Mouse (Mus musculus) heart, postnatal 25 days (tissue): ENCODE measurements around the gene Slc39a11. TPM values are rescaled to one million over a fixed set of nuclear protein-coding genes. Genes with fewer than 3 reads are reported as not detected.
A peak's percentile ranks its signal among the peaks of the same experiment; 100 is the strongest.

Experiments
- DNase-seq: peaks from one replicate; pipeline ENCODE4 v3.0.0; 2022; ENCODE audit warnings: low spot score
- intact Hi-C: fragments of 180-260 bp; cut with DNase I; formaldehyde crosslinking; loops from one replicate; pipeline ENCODE4 v1.15.1; 2025
- total RNA-seq, 2 experiments: library from RNA; stranded (reverse); gene quantifications; 2 replicates each; pipeline ENCODE4 v1.2.3; 2021

Slc39a11 gene
- total RNA-seq, 2 experiments from 2014 or later, result 2.7 to 3.8 TPM

- DNase-seq, result no peak
- intact Hi-C loops, result no loop called here
Observed at GRCm38 (mm10) chr11:113333535-113333934, 316.3 kb downstream of the Slc39a11 start.

- DNase-seq, result no peak
- intact Hi-C loops, result no loop called here
Observed at GRCm38 (mm10) chr11:113330061-113330591, 319.8 kb downstream of the Slc39a11 start.

DNA sequence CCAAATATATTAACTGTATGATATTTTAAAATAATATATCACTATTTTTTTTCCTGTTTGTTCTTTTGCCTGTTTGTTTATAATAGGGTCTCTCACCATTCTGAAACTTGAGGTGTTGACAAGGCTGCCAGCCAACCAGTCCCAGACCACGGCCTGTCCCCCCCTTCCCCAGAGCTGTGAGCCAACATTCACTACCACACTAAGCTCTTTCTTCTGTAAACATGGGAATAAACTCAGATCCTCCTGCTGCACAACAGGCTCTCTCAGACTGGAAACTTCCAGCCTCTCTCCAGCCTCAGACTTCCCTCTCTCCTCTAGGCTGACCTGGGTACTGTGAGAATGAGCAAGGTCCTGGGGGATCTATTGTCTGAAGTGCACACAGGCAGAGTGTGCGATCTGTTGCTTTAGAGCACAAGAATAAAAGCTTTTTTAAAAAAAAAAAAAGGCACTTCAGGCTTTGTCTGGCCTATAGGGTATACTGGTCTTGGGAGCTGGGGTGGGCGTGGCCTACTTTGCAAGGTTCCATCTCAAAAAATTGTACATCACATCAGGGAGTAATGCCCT is 322.3 kb downstream of the Slc39a11 start:
- intact Hi-C loops, result no loop called here
- no peak for DNase-seq

DNA sequence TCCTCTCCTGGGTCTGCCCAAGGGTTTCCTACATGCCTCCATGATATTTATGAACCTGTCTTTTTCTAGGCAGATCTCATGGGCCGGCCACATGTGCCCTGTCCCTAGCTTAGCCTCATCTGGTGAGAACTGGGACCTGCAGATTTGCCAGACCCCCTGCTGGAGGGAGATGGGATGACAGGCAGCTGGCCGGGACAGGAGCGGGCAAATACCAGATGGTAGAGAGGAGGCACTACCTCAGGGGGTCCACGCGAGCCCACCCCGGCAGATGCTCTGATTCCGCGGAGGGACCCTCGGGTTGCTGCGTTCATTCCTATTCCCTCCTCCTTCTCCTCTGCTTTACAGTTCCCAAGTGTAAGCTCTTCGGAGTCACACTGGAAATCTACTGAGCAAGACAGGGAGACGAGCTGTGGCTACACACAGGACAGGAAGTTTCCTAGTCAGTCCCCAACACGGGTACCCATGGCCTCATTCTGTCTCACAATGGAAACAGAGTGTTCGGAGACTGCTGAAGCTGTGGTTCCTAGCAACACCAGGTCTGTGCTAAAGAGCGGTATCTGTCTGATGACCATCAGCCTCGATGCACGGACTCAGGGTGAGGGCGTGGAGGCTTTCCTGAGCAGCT is 323.4 kb downstream of the Slc39a11 start:
- intact Hi-C loops, result no loop called here
- peak; percentile 5 for DNase-seq

- intact Hi-C loops, result no loop called here
- no peak for DNase-seq
Observed at GRCm38 (mm10) chr11:113321601-113322000, 328.3 kb downstream of the Slc39a11 start.

DNA sequence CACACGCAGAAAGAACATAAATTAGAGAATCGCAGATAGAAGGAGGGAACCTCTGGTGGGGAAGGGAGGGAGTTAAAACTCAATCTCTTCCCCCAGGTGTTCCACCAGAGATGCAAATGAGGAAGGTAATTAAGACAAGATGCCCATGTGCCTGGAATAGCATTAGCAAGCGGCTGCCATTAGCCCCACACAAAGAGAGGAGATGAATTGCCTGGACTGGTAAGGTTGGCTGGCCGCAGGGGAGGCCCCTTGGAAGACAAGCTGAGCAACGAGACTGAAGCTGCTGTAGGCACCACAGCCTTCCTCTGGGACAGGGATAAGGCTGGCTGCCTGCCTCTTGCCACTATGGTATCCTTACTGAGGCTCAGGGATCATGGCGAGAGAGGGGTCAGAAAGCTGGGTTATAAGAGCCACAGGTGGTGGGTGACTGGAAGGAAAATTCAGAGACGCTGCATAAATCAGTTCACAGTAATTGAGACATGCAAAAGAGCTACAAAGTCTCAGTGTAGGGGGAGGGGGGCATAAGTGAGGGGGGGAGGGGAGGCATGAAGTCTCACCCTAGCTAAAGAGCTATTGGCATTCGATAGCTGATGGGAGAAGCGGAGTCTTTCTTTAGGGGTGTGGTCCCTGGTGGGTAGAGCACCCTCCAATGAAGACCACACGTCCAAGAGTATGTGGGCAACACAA is 340.5 kb downstream of the Slc39a11 start:
- intact Hi-C loops, result no loop called here
- DNase-seq, result no peak

DNA sequence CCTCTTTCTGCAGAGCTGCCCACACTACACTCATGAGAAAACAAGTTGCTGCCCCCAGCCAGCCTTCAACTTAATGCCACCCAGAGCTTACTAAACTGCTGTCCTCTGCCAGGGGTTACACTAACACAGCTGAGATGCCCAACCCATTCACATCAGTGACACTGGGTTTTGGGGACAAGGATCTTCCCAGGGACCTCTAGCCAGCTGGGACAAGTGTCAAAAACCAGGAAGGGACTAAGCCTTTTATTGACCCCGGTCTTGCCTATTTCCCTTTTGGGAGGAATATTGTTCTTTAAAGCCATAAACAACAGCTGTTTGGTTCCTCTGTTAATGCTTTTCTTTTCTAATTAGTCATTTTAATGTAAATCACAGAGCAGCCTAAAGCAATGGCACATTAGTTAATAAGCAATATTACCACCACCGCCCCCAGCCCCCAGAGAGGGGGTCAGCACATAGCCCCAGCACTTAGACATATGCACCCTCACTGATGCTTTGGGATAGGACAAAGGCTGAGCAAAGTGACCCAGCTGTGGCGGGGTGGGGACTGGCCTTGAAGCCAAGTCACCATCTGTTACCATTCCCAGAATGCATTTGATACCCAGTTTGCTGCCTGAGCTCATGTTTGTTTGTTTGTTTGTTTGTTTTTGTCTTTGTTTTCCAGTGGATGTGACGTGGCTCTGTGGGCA is 341.5 kb downstream of the Slc39a11 start:
- intact Hi-C loops, result no loop called here
- no peak for DNase-seq

- intact Hi-C loops, result no loop called here
- DNase-seq, result no peak
Observed at GRCm38 (mm10) chr11:113303204-113303603, 346.7 kb downstream of the Slc39a11 start.

- DNase-seq, result no peak
- intact Hi-C loops, result loop anchor here (5.0 kb wide), 3 partner anchors 122 to 513 kb away; partner anchors contain the start of gene Sstr2
Observed at GRCm38 (mm10) chr11:113299492-113299891, 350.4 kb downstream of the Slc39a11 start.

DNA sequence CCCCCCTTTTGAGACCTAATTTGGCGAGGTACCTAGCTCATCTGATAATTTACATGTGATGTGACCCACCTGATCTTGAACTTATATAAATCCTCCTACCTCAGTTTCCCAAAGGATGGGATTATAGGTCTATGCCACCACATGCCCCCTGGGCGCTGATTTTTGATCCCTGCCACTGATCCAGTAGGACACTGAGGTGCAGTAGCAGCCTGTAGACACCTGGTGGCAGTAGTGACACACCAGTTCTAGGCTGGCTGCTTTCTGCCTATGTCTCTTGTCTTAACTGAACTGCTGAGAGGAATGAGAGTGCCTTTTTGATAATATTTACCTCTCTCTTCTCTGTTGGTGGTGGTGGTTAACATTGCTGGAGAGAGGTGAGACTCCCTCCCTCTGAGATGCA is 352.1 kb downstream of the Slc39a11 start:
- DNase-seq, result peak; percentile 10
- intact Hi-C loops, result loop anchor here (5.0 kb wide), 3 partner anchors 120 to 515 kb away; partner anchors contain the start of gene Sstr2

- intact Hi-C loops, result loop anchor here (5.0 kb wide), 3 partner anchors 120 to 515 kb away; partner anchors contain the start of gene Sstr2
- DNase-seq, result no peak
Observed at GRCm38 (mm10) chr11:113296912-113297625, 352.8 kb downstream of the Slc39a11 start.

DNA sequence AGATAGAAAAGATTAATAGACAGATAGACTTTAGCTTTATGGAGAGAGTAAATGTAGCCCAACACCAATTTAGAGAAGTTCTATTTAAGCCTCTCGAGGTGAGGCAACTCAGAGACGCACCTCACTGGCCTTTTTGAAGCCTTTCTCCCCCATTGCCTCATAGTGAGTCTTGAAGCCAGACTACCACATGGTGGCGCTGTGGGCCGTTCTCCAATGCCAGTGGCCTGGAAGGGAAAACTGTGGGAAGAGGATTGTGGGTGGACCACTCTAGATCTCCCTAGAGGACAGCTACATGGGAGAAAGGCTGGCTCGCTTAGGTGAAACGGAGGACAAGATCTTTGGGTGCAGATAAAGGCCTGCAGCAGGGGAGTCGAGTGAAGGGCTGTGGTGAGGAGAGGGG is 353.7 kb downstream of the Slc39a11 start:
- DNase-seq, result no peak
- intact Hi-C loops, result loop anchor here (5.0 kb wide), 3 partner anchors 119 to 516 kb away; partner anchors contain the start of gene Sstr2

DNA sequence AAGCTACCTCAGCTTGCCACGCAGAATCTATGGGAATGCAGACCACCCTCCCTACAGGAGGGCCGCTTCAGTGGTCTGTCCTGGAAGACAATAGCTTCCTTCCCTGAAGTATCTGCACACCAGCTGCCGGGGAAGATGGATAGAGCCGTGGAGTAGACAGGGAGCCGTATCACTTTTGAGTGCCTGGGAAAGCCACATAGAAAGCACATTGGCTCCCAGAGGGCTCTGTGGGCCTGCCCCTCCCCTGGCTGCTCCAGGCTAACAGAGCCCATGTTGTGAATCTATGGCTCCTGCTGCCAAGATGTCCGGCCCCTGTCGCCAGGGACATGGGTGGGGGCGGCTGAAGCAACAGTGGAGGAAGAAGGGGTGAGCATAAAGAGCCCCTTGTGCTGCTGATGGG is 355.4 kb downstream of the Slc39a11 start:
- intact Hi-C loops, result no loop called here
- peak; percentile 12 for DNase-seq

GRCm38 (mm10) chr11:113292906-113293614 is 356.8 kb downstream of the Slc39a11 start:
- intact Hi-C loops, result no loop called here
- DNase-seq, result no peak

GRCm38 (mm10) chr11:113291781-113292714 is 357.8 kb downstream of the Slc39a11 start:
- intact Hi-C loops, result no loop called here

GRCm38 (mm10) chr11:113290911-113291310 is 359.0 kb downstream of the Slc39a11 start:
- intact Hi-C loops, result no loop called here

More at GRCm38 (mm10) chr11:113291781-113292714, 357.8 kb downstream of the Slc39a11 start:
- DNase-seq, result peak; percentile 34

GRCm38 (mm10) chr11:113284951-113285741 is 364.7 kb downstream of the Slc39a11 start:
- no peak for DNase-seq
- intact Hi-C loops, result no loop called here

More at GRCm38 (mm10) chr11:113290911-113291310, 359.0 kb downstream of the Slc39a11 start:
- no peak for DNase-seq
